Mouse (Mus musculus) right cerebral cortex, postnatal 4 days (tissue): ENCODE results near the gene Snx4.

Source experiments
- DNase-seq: peaks from one replicate; pipeline ENCODE4 v3.0.0-alpha.2; 2022

Gene Snx4

GRCm38 (mm10) chr16:33344379-33344778, 93.1 kb downstream of the Snx4 start:
- peak; percentile 15 for DNase-seq

- no peak for DNase-seq
Observed at GRCm38 (mm10) chr16:33344875-33345274, 93.6 kb downstream of the Snx4 start.

GRCm38 (mm10) chr16:33346376-33346775, 95.1 kb downstream of the Snx4 start:
- DNase-seq = no peak

- DNase-seq = no peak
Observed at GRCm38 (mm10) chr16:33347134-33347533, 95.9 kb downstream of the Snx4 start.
